Mouse (Mus musculus) ES-E14 (cell line): ENCODE data around the gene Slc35f1. TPM values are rescaled to one million over a fixed set of nuclear protein-coding genes. Genes with fewer than 3 reads are reported as not detected.

ENCODE experiments used
- DNase-seq: peaks from one replicate; pipeline ENCODE4 v3.0.0-alpha.2; 2013; ENCODE audit warnings: low read depth, low spot score
- H3K27ac ChIP-seq: 2 replicates; pipeline ENCODE4 v1.5.1; 2012; ENCODE audit warnings: low read depth, mild to moderate bottlenecking, low read length, moderate library complexity, mixed read lengths; ENCODE audit not compliant: poor library complexity, insufficient read depth, severe bottlenecking
- H3K36me3 ChIP-seq: 2 replicates; pipeline ENCODE4 v1.6.1; 2012; ENCODE audit warnings: mild to moderate bottlenecking, low read length, moderate library complexity, mixed read lengths; ENCODE audit not compliant: control insufficient read depth, poor library complexity, insufficient read depth, severe bottlenecking
- H3K4me1 ChIP-seq, 2 experiments: fragments of 150-350 bp in 1 of 2; sonication (generic) in 1 of 2; 2 replicates each; pipeline ENCODE4 v1.6.1; 2012; ENCODE audit warnings: low read length in 2 of 2, mild to moderate bottlenecking in 1 of 2, mixed read lengths in 1 of 2; ENCODE audit not compliant: control insufficient read depth in 2 of 2, insufficient read depth in 2 of 2, poor library complexity in 1 of 2
- H3K4me3 ChIP-seq, 2 experiments: fragments of 150-350 bp in 1 of 2; sonication (generic) in 1 of 2; 2 replicates each; pipeline ENCODE4 v1.5.1; 2012; ENCODE audit warnings: low read length in 2 of 2, low read depth in 1 of 2, mild to moderate bottlenecking in 1 of 2, mixed read lengths in 1 of 2; ENCODE audit not compliant: insufficient read depth in 1 of 2, poor library complexity in 1 of 2, severe bottlenecking in 1 of 2
- H3K9ac ChIP-seq: 2 replicates; pipeline ENCODE4 v1.6.1; 2012; ENCODE audit warnings: low read depth, mild to moderate bottlenecking, low read length, mixed read lengths; ENCODE audit not compliant: poor library complexity, insufficient read depth, severe bottlenecking
- H3K9me3 ChIP-seq: fragments of 150-350 bp; sonication (generic); 2 replicates; pipeline ENCODE4 v1.6.1; 2012; ENCODE audit warnings: low read depth, mild to moderate bottlenecking, low read length; ENCODE audit not compliant: control insufficient read depth, insufficient read depth
- CHD2 ChIP-seq: IDR thresholded peaks from 2 replicates; pipeline ENCODE4 v1.6.1; 2014; ENCODE audit warnings: mild to moderate bottlenecking, low read depth, low read length, inconsistent platforms
- HCFC1 ChIP-seq: IDR thresholded peaks from 2 replicates; pipeline ENCODE4 v1.6.1; 2012; ENCODE audit warnings: low read length, inconsistent platforms, borderline replicate concordance; ENCODE audit not compliant: insufficient read depth
- MAFK ChIP-seq: IDR thresholded peaks from 2 replicates; pipeline ENCODE4 v1.6.1; 2014; ENCODE audit warnings: mild to moderate bottlenecking, low read depth, low read length, inconsistent platforms; ENCODE audit not compliant: insufficient read depth
- ZC3H11A ChIP-seq: IDR thresholded peaks from 2 replicates; pipeline ENCODE4 v1.6.1; 2012; ENCODE audit warnings: low read depth, mild to moderate bottlenecking, inconsistent platforms, low read length, borderline replicate concordance
- ZNF384 ChIP-seq: IDR thresholded peaks from 2 replicates; pipeline ENCODE4 v1.6.1; 2012; ENCODE audit warnings: low read depth, low read length, inconsistent platforms
- in situ Hi-C, 2 experiments: fragments of 600-800 bp; cut with MboI; formaldehyde crosslinking; loops; one replicate each; pipeline ENCODE4 v1.15.1; 2025; ENCODE audit warnings: low sequenced_read_pairs in 2 of 2, inconsistent platforms in 1 of 2; ENCODE audit not compliant: unreplicated experiment in 2 of 2
- total RNA-seq: library from RNA; depleted of rRNA; stranded (reverse); fragments of 300-350 nt; gene quantifications from 2 replicates; pipeline ENCODE4 v1.2.3, GENCODE M21; 2012; rRNA removed

Gene Slc35f1
- total RNA-seq, result 0.74 and 0.80 TPM in 2 replicates

DNA sequence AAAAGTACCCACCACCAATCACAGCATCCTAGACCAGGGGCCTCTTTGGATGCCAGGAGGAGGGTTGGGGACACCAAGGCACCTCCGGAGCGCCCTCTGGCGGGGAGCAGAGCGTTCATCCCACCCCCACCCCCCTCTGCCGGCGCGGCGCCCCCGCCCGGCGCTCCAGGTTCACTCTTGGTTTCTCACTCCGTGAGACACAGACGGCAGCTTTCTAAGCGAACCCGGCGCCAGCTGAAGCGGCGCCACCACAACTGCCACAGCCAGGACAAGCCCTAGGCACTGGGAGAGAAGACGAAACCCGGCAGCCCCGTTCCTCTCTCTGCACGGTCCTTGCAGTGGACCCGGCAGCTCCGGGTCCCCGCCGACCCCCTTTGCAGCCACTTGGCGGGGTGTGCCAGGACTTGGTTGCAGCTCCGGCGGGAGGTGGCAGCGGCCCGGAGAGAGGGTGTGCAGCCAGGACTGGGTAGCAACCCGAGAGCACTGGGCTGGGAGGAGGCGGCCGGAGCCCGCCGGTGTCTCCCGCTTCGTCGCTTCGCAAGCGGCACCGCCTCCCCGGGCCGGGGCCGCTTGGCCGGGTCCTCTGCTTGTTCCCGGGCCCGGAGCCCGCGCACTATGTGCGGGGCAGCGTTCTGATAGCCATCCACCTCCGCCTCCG lies at the start of gene Slc35f1:
Slc35f1 (plus strand) TSS at position 200 of the 658 bp plus-strand sequence.
- H3K9me3 ChIP-seq, result no peaks in the 10 kb centered on the region
- H3K9ac ChIP-seq, result peak within 1 kb of the TSS; percentile 60
- H3K4me1 ChIP-seq, result no peaks in the 10 kb centered on the region
- peak; percentile 83 for DNase-seq
- TF ChIP-seq ZC3H11A (peak; percentile 55), CHD2 (no peak), HCFC1 (peak; percentile 49; the same call in 1 of the 2 replicates)
- H3K4me3 ChIP-seq, result peak within 1 kb of the TSS; percentile 71 to 83
- H3K36me3 ChIP-seq, result no peaks in the 10 kb centered on the region
- H3K27ac ChIP-seq, result no peak within 1 kb of the TSS
- in situ Hi-C loops, result no loop called here

DNA sequence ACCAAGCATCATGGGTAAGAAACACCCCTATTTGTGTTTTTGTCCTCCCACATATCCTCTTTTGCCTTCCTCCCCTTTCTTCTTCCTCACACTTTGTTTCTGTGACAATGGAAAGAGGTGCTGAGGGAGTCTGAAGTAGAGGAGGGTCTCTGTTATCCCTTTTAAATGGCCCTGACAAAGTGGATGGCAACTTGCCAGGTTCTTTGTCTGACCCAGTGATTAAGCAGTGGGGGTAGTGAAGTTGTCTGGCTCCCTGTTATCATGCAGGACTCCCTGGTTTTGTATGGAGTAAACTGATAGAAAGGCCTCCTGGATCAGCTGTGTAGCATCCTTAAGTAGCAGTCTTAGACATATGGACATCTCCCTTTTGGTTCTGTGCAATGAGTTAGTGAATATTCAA lies 19.1 kb upstream of the Slc35f1 start:
- Histone ChIP-seq H3K36me3 (no peaks in the 10 kb centered on the region), H3K4me3 (no peak overlapping the region), H3K4me1 (no peaks in the 10 kb centered on the region), H3K27ac (no peak overlapping the region), H3K9me3 (no peaks in the 10 kb centered on the region), H3K9ac (no peak overlapping the region)
- DNase-seq, result no peak
- TF ChIP-seq MAFK (no peak), ZC3H11A (no peak), CHD2 (no peak), ZNF384 (no peak), HCFC1 (no peak)
- in situ Hi-C loops, result no loop called here

DNA sequence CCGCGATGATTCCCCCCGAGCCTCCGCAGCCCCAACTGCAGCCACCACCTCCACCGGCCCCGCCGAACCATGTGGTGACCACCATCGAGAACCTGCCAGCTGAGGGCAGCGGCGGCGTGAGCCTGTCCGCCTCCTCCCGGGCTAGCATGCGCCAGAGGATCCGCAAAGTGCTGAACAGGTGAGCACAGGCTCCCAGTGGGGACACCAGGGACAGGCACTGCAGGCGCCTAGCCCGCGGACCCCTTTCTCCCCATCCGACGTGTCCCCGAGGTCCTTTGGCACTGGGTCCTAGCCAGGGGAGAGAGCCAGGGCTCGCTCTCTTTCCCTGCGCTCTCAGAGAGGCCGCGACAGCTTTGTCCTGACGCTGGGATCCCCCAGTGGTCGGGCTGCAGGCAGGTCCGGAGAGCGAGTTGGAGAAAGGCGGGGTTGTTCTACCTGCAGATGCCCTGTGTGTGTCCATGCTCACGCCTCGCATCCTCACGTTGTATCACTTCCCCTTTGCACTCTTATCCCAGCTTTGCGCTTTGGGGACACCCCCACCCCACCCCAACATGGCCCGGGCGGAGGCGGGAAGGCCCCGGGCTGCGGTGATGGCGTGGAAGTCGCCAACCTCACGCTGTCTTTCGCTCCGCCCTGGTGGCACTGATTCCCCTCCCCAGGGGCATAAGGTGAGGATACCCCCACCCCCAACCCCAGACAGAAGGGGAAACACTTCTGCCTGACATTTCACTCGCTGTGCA lies 829 bp downstream of the Slc35f1 start:
- in situ Hi-C loops, result no loop called here
- Histone ChIP-seq H3K27ac (no peak overlapping the region), H3K9ac (peak overlapping the region; percentile 60), H3K9me3 (no peaks in the 10 kb centered on the region), H3K4me3 (peak overlapping the region; percentile 71 to 83), H3K4me1 (no peaks in the 10 kb centered on the region), H3K36me3 (no peaks in the 10 kb centered on the region)
- TF ChIP-seq ZNF384 (no peak), HCFC1 (no peak), CHD2 (no peak), ZC3H11A (no peak), MAFK (no peak)
- DNase-seq, result peak; percentile 40

DNA sequence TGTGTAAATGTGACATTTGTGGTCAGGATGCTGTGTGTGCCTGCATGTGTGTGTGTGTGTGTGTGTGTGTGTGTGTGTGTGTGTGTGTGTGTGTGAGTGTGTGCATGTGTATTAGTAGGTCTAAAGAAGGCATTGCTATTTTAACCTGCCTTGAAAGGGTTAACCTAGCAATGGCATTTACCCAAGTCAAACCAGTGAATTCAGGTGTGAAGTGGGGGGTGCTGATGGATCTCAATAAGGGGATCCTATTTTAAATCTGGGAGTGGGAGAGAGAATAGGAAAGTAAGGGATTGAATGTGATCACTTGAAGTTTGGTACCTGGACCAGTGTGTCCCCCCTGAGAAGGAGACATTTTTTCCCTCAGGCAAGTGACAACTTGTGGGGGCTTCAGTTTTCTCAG lies 13.4 kb downstream of the Slc35f1 start:
- TF ChIP-seq ZNF384, result no peak
- no peak for TF ChIP-seq HCFC1
- TF ChIP-seq CHD2, result no peak
- no peak for TF ChIP-seq ZC3H11A
- no peak for TF ChIP-seq MAFK
- in situ Hi-C loops, result no loop called here
- Histone ChIP-seq H3K4me1 (no peaks in the 10 kb centered on the region), H3K9ac (no peak overlapping the region), H3K9me3 (no peaks in the 10 kb centered on the region), H3K4me3 (no peak overlapping the region), H3K36me3 (no peaks in the 10 kb centered on the region), H3K27ac (no peak overlapping the region)
- no peak for DNase-seq
